Mouse (Mus musculus): ENCODE data around the gene Zbtb43. TPM values are rescaled to one million over a fixed set of nuclear protein-coding genes. Genes with fewer than 3 reads are reported as not detected.

Gene Zbtb43
- polyA plus RNA-seq, 1 experiment, result 4.8 TPM

DNA sequence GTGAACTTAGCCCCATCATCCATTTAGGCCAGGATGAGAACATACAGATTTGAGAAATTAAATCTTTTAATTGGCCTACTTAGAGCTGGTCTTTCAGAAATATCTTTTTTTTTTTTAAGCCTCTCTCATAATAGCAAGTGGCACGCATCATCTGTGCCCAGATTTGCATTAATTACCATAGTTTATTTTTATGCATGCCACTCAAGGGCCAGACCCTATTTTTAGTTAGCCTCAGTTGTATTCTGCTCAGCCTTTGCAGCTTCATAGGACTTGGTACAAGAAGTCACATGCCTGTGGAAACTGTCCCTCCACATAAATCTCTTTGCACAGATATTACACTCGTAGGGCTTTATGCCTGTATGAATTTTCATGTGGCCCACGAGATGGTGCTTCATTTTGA, 14.9 kb downstream of the Zbtb43 start:
- no peak overlapping the region for H3ac ChIP-seq (ENCODE audit: control insufficient read depth, insufficient read length, low read depth)
- no peak for TF ChIP-seq FOSL1 (IDR thresholded peaks at IDR 0.05; ENCODE audit: insufficient read depth, low read length, poor library complexity, severe bottlenecking)
- TF ChIP-seq USF1 (IDR thresholded peaks at IDR 0.05; ENCODE audit: low read depth), result no peak
- no peak for TF ChIP-seq MYOG (IDR thresholded peaks at IDR 0.05; ENCODE audit: control insufficient read depth, extremely low read depth, insufficient read length)
- no peak for TF ChIP-seq MAX (IDR thresholded peaks at IDR 0.05)
- TF ChIP-seq MYOD1 (IDR thresholded peaks at IDR 0.05; ENCODE audit: control insufficient read depth, insufficient read length, low read depth), result no peak
- no peak for TF ChIP-seq CEBPB (IDR thresholded peaks at IDR 0.05; ENCODE audit: low read depth)
- no peak for TF ChIP-seq CTCF (IDR thresholded peaks at IDR 0.05; ENCODE audit: control insufficient read depth, insufficient read depth, insufficient read length)
- peaks cover 53% of the 10 kb centered on the region for H3K36me3 ChIP-seq (ENCODE audit: control insufficient read depth, insufficient read depth)
- H3K79me3 ChIP-seq (ENCODE audit: low read depth), result no peaks in the 10 kb centered on the region
- peaks cover 32% of the 10 kb centered on the region for H3K79me2 ChIP-seq (ENCODE audit: control insufficient read depth, insufficient read depth)
- no peak overlapping the region for H3K4me3 ChIP-seq (ENCODE audit: insufficient read depth, poor library complexity, severe bottlenecking)
- no peaks in the 10 kb centered on the region for H3K27me3 ChIP-seq (ENCODE audit: control insufficient read depth, insufficient read depth, insufficient read length)

DNA sequence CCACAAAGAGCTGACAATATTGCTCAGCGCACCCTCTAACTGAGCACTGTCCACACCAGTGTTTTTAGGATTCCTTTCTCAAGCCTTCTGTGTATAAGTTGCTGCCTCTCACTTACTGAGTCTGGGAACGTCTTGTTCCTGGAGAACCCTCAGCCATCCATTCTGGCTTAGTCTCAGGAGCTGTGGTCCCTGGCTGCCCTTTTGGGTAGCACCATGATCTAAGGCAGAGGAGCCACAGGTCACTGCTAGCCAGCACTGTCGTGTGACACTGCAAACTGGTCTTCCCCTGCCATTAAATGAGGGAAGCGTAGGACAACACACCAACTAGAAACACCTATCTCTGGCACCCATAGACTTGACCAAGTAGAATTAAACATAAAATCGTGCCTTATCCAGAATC, 15.6 kb downstream of the Zbtb43 start:
- TF ChIP-seq MYOG (IDR thresholded peaks at IDR 0.05; ENCODE audit: control insufficient read depth, extremely low read depth, insufficient read length), result no peak
- TF ChIP-seq USF1 (IDR thresholded peaks at IDR 0.05; ENCODE audit: low read depth), result no peak
- TF ChIP-seq MYOD1 (IDR thresholded peaks at IDR 0.05; ENCODE audit: control insufficient read depth, insufficient read length, low read depth), result no peak
- no peak for TF ChIP-seq FOSL1 (IDR thresholded peaks at IDR 0.05; ENCODE audit: insufficient read depth, low read length, poor library complexity, severe bottlenecking)
- no peak for TF ChIP-seq MAX (IDR thresholded peaks at IDR 0.05)
- TF ChIP-seq CTCF (IDR thresholded peaks at IDR 0.05; ENCODE audit: control insufficient read depth, insufficient read depth, insufficient read length), result no peak
- no peak for TF ChIP-seq CEBPB (IDR thresholded peaks at IDR 0.05; ENCODE audit: low read depth)
- Histone ChIP-seq H3K79me3 (ENCODE audit: low read depth) (no peaks in the 10 kb centered on the region), H3ac (ENCODE audit: control insufficient read depth, insufficient read length, low read depth) (no peak overlapping the region), H3K27me3 (ENCODE audit: control insufficient read depth, insufficient read depth, insufficient read length) (no peaks in the 10 kb centered on the region), H3K36me3 (ENCODE audit: control insufficient read depth, insufficient read depth) (peaks cover 48% of the 10 kb centered on the region), H3K4me3 (ENCODE audit: insufficient read depth, poor library complexity, severe bottlenecking) (no peak overlapping the region), H3K79me2 (ENCODE audit: control insufficient read depth, insufficient read depth) (peaks cover 32% of the 10 kb centered on the region)

DNA sequence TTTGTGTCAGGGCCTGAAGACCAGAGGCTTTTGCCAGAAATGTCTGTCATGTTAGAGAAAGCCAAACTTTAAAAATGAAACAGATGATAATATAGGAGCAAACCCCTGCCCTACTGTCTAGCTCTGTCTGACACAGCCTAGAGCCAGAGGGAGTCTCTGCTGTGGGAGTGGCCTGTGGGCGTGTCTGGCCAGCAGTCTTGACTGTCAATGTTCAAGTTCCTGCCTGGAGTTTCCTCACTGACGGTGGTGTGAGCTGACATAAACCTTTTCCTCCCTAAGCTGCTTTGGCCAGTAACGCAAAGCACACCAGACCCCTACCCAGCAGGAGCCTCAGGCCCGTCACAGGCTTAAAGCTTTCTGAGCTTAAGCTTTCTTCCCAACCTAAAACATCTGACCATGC, 16.2 kb downstream of the Zbtb43 start:
- Histone ChIP-seq H3K79me2 (ENCODE audit: control insufficient read depth, insufficient read depth) (peaks cover 32% of the 10 kb centered on the region), H3K4me3 (ENCODE audit: insufficient read depth, poor library complexity, severe bottlenecking) (no peak overlapping the region), H3K36me3 (ENCODE audit: control insufficient read depth, insufficient read depth) (peaks cover 48% of the 10 kb centered on the region), H3ac (ENCODE audit: control insufficient read depth, insufficient read length, low read depth) (no peak overlapping the region), H3K79me3 (ENCODE audit: low read depth) (no peaks in the 10 kb centered on the region), H3K27me3 (ENCODE audit: control insufficient read depth, insufficient read depth, insufficient read length) (no peaks in the 10 kb centered on the region)
- TF ChIP-seq MYOG (IDR thresholded peaks at IDR 0.05; ENCODE audit: control insufficient read depth, extremely low read depth, insufficient read length) (no peak), CEBPB (IDR thresholded peaks at IDR 0.05; ENCODE audit: low read depth) (no peak), MYOD1 (IDR thresholded peaks at IDR 0.05; ENCODE audit: control insufficient read depth, insufficient read length, low read depth) (no peak), USF1 (IDR thresholded peaks at IDR 0.05; ENCODE audit: low read depth) (no peak), CTCF (IDR thresholded peaks at IDR 0.05; ENCODE audit: control insufficient read depth, insufficient read depth, insufficient read length) (no peak), FOSL1 (IDR thresholded peaks at IDR 0.05; ENCODE audit: insufficient read depth, low read length, poor library complexity, severe bottlenecking) (no peak), MAX (IDR thresholded peaks at IDR 0.05) (no peak)

DNA sequence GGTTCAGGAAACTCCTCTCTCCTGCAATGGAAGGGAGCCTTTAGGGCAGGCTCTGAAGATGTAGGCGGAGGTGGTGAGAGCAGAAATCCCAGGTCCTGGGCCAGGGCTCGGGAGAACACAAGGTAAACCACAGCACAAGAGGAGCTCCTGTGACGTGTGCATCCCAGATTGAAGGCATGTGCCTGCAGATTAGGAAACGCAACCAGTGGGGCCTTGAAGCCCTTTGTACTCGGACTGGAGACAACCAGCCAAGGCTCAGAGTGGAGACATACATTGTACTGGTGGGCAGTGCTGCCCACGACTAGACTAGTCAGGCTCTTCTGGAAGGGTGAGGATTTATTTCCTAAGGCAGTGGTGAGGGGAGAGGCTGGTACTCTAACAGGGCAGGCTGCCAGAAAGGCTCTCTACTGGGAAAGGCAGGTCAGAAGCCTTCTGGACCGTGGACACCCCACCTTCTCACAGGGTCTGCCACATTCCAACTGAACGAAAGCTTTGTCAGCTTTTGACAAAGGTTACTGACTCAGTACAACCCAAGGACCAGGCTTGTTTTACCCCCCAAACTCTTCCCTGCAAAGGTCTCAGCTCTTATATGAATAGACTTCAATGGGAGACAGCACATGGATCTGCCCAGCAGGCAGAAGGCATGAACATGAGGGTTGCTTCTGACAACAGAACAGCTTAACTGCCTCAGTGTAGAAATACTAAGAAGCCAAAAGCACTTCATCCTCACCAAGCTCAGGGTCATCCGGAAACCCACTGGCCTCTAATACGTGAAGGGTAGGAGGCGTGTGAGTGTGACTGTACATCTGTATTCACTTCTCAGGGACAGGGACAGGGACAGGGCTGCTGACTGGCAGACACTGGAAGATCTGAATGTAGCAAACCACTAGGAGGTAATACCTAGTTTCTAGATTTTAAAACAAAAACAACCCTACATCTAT, 17.1 kb downstream of the Zbtb43 start:
- TF ChIP-seq USF1 (IDR thresholded peaks at IDR 0.05; ENCODE audit: low read depth) (no peak), CEBPB (IDR thresholded peaks at IDR 0.05; ENCODE audit: low read depth) (no peak), FOSL1 (IDR thresholded peaks at IDR 0.05; ENCODE audit: insufficient read depth, low read length, poor library complexity, severe bottlenecking) (no peak), CTCF (IDR thresholded peaks at IDR 0.05; ENCODE audit: control insufficient read depth, insufficient read depth, insufficient read length) (no peak), MAX (IDR thresholded peaks at IDR 0.05) (no peak), MYOG (IDR thresholded peaks at IDR 0.05; ENCODE audit: control insufficient read depth, extremely low read depth, insufficient read length) (no peak), MYOD1 (IDR thresholded peaks at IDR 0.05; ENCODE audit: control insufficient read depth, insufficient read length, low read depth) (no peak)
- peaks cover 48% of the 10 kb centered on the region for H3K36me3 ChIP-seq (ENCODE audit: control insufficient read depth, insufficient read depth)

DNA sequence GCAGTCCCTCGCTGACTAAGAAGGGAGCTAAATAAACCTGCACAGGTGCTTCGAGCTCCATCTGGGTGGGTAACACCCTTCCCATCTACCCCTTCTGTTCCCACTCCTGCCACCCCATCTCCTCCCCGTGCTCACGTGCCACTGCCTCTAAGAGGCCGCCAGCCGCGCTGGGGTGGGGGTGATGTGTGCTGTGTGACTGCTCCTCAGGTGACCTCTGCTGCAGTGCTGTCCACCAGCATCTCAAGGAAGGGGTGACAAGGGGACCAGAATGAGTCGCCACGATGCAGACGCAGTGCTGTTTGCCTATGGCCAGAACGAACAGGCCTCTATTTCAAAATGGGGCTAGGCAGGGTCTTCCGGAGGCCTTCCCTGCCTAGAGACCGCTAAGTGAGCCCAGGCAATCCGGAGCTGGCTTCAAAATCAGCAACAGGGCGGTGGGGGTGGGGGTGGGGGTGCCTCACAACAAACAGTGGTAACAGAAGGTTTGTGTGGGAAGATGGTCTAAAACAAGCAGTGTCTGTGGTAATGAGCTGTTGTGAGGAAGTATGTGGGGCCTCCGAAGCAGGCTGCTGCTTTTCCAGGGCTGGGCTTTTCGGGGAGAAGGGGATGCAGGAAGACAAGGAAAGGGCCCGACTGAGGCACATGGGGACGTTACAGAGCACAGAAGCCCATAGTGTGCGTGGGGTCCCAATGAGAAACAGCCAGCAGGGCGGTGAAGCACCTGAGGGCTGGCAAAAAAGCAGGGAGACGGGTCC, 19.1 kb downstream of the Zbtb43 start:
- H3ac ChIP-seq (ENCODE audit: control insufficient read depth, insufficient read length, low read depth), result no peak overlapping the region
- H3K36me3 ChIP-seq (ENCODE audit: control insufficient read depth, insufficient read depth), result peaks cover 35% of the 10 kb centered on the region
- peaks cover 23% of the 10 kb centered on the region for H3K79me2 ChIP-seq (ENCODE audit: control insufficient read depth, insufficient read depth)
- H3K4me3 ChIP-seq (ENCODE audit: insufficient read depth, poor library complexity, severe bottlenecking), result no peak overlapping the region
- no peaks in the 10 kb centered on the region for H3K79me3 ChIP-seq (ENCODE audit: low read depth)
- H3K27me3 ChIP-seq (ENCODE audit: control insufficient read depth, insufficient read depth, insufficient read length), result no peaks in the 10 kb centered on the region
- TF ChIP-seq MYOD1 (IDR thresholded peaks at IDR 0.05; ENCODE audit: control insufficient read depth, insufficient read length, low read depth) (no peak), CEBPB (IDR thresholded peaks at IDR 0.05; ENCODE audit: low read depth) (no peak), MAX (IDR thresholded peaks at IDR 0.05) (no peak), MYOG (IDR thresholded peaks at IDR 0.05; ENCODE audit: control insufficient read depth, extremely low read depth, insufficient read length) (no peak), FOSL1 (IDR thresholded peaks at IDR 0.05; ENCODE audit: insufficient read depth, low read length, poor library complexity, severe bottlenecking) (no peak), USF1 (IDR thresholded peaks at IDR 0.05; ENCODE audit: low read depth) (no peak), CTCF (IDR thresholded peaks at IDR 0.05; ENCODE audit: control insufficient read depth, insufficient read depth, insufficient read length) (no peak)

More for the DNA sequence above, 17.1 kb downstream of the Zbtb43 start:
- Histone ChIP-seq H3K4me3 (ENCODE audit: insufficient read depth, poor library complexity, severe bottlenecking) (no peak overlapping the region), H3K79me2 (ENCODE audit: control insufficient read depth, insufficient read depth) (peaks cover 32% of the 10 kb centered on the region), H3K27me3 (ENCODE audit: control insufficient read depth, insufficient read depth, insufficient read length) (no peaks in the 10 kb centered on the region), H3K79me3 (ENCODE audit: low read depth) (no peaks in the 10 kb centered on the region), H3ac (ENCODE audit: control insufficient read depth, insufficient read length, low read depth) (no peak overlapping the region)

All from C2C12 (cell line).